Mouse (Mus musculus) stomach, embryonic 14.5 days (tissue): ENCODE results near the gene Trappc3l. TPM values are rescaled to one million over a fixed set of nuclear protein-coding genes. Genes with fewer than 3 reads are reported as not detected.

Source experiments
- polyA plus RNA-seq: library from polyadenylated mRNA; unstranded; fragments of >200 nt; fragmentation: Nextera tagmentation; extraction: Ambion mirVana; gene quantifications from 2 replicates; pipeline ENCODE4 v1.2.1, GENCODE M21; 2014

The Trappc3l gene
- polyA plus RNA-seq, 1 experiment from 2014 or later, result not detected

Other genes with a start within 250 kb of the Trappc3l start
- gene Sult3a1, start 179.9 kb upstream of the Trappc3l start, polyA plus RNA-seq, result not detected in 2 replicates
- 0.14 TPM in 1 of 2 replicates, not detected in the other for gene Rsph4a, start 132.5 kb upstream of the Trappc3l start, polyA plus RNA-seq
- gene Zup1, start 86.3 kb upstream of the Trappc3l start, polyA plus RNA-seq, result 25.9 and 26.5 TPM in 2 replicates
- gene Rwdd1, start 18.0 kb upstream of the Trappc3l start, polyA plus RNA-seq, result 134 and 137 TPM in 2 replicates
- not detected in 2 replicates for gene Calhm4, start 6.7 kb downstream of the Trappc3l start, polyA plus RNA-seq
- gene Calhm5, start 58.9 kb downstream of the Trappc3l start, polyA plus RNA-seq, result 0.76 and 0.95 TPM in 2 replicates
- 1.1 and 2.3 TPM in 2 replicates for gene Calhm6, start 90.4 kb downstream of the Trappc3l start, polyA plus RNA-seq
- gene Dse, start 170.1 kb downstream of the Trappc3l start, polyA plus RNA-seq, result 27.9 and 29.0 TPM in 2 replicates
- 55.0 and 56.3 TPM in 2 replicates for gene Tspyl1, start 244.6 kb downstream of the Trappc3l start, polyA plus RNA-seq